Mouse (Mus musculus): ENCODE results near the gene Rnf5.

Gene Rnf5

DNA sequence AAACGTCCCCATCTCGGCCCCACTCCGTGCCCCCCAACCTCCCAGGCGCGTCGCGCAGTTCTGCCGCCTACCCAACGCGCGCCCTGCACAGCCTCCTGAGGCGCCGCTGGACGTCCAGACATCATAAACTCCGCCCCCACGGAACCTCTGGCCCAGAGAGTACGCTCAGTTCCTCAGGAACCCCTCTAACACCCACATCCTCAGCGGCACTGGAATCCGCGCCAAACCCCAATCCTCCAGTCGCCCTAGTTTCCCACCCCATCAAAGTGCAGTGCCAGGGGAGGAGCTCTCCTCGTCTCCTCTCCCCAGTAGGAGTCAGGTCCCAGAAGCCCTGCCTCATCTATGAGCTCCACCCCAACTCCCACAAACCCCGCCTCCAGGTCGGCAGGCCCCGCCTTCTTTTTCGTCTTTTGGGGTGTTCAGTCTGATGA is 28.8 kb upstream of the Rnf5 start:
- peak; percentile 72 for DNase-seq (ENCODE audit: low read depth)

DNA sequence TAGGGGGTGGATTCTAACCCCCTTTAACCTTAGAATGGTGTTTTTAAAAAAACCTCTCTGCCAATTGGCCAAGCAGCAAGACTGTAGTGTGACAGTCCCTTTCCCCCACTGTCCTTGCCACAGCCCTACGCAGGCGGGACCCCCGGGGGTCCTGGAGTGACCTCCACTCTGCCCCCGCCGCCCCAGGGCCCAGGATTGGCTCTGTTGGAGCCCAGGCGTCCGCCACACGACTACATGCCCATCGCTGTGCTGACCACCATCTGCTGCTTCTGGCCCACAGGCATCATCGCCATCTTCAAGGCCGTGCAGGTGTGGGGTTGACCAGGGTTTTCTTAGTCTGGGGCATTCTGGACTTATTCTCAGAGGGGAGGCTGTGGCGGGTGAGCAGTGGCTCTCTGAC is 28.2 kb upstream of the Rnf5 start:
- DNase-seq (ENCODE audit: low read depth): no peak

DNA sequence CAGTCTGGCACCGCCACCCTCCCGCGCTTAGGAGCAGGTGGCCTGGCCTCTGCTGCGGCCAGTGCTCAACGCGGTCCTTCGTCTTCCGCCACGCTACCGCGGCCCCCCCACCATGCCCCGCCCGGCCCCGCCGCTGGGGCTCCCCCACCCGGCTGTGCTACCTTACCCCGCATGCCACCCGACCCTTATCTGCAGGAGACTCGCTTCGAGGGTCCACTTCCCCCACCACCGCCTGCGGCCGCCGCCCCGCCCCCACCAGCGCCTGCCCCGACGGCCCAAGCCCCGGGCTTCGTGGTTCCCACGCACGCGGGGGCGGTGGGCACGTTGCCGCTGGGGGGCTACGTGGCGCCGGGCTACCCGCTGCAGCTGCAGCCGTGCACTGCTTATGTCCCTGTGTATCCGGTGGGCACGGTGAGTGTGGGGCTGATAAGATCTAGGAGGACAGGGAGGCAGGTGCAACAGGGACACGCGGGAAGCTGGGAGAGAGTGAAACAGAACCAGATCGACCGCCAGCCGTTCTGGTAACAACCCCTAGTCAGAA is 27.3 kb upstream of the Rnf5 start:
- DNase-seq (ENCODE audit: low read depth): no peak

DNA sequence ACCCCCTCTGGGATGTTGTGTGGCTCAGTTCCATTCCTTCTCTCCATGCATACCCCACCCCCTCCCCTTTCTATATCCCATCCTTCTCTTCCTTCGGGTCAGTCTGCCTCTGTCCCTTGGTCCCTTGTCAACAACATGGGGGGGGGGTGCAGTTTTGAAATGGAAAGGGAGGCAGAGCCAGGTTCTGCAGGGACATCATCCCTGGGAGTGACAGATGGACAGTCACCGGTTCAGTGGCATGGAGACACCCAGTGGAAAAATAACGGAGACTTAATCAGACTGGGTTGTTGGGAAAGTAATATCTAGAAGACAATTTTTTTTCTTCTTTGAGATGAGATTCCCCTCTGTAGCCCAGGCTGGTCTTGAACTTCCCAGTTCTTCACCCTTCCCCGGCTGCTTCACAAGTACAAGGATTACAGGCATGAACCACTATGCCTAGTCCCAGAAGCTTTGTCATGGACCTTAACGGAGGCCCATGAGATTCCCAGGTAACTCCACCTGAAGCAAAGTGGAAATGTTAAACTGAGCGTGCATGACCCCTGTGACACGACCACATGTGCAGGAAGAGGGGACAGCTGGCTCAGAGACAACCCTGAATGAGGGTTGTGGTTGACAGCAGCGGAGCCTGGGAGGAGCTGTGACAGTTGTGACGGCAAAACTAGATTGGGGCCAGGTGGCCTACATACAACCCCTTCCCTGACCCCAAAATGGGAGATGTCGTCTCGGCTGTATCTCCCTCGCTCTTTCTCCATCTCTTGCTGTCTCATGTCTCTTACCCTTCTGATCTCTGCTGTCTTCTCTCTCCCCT is 26.5 kb upstream of the Rnf5 start:
- DNase-seq (ENCODE audit: low read depth): no peak

DNA sequence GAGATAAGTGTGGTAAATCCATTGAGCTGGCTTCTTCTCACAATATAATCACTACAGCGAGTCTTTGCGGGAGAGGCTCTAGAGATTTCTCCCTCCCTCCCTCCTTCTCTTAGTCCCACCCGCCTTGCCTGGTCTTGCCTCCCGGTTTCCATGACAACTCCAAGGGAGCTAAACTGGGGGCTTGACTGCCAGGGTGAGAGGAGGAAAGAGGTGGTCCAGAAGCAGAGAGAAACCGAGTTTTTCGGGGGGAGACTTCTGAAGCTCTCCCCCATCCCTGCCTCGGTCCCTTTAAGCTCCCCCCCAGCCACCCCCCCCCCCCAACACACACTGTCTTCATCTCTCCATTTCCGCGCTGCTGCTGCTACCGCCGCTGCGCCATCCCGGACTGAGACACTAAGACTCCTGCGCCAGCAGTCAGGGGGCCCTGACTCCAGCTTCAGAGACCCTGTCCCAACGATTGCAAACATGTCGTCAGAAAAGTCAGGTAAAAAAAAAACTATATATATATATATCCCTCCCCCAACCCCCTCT is 25.8 kb upstream of the Rnf5 start, which contains the start of gene Prrt1:
TSS of gene Prrt1 (plus strand) at position 313 of the 531 bp plus-strand sequence.
- peak; percentile 38 for DNase-seq (ENCODE audit: low read depth)

DNA sequence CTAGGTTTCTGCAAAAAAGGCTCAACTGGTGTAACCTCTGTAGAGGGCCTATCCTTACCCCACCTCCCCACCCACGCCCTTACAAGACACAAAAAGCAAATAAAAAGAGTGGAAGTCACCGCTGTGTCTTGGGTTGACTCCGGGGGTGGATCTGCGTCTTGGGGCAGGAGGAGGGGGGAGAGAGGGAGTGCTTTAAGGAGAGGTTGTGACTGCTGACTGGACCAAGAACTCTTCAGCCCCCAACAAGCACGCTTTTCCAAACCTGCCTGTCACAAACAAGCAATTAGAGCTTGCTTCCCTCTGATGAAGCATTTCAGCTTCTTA is 25.1 kb upstream of the Rnf5 start:
- DNase-seq (ENCODE audit: low read depth): no peak

DNA sequence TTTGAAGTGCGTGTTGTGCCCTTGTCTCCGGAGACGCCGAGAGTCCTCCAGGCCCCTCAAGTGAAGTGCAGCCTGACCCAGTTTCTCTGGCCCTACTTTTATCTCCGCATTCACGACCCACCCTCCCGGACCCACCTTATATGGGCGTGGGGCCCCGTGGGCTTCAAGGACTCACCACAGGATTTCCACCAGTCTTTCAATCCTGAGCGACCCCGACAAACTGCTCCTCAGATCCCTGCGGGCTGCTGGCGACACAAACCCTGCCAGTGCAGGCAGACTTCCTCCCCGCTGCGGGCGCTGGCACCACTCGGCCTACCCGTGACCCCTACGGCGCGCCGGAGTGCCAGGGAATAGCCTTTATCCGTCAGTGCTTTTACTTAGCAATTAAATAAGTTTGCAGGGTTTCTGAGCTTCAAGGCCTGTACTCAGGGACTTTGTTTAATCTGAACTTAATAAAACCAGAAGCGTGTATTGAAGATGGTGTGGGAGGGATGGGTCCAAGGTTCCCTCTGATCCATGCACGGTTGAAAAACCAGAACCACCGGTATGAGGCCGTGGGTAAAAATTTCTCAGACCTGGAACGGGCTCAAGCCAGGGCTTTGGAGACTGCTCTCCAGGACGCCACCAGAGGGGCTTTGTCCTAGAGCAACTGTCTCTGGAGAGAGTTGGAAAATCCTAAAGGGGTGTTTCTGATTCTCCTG is 24.6 kb upstream of the Rnf5 start, which contains the start of gene Ppt2:
TSS of gene Ppt2 (minus strand) at position 568 of the 701 bp plus-strand sequence.
- DNase-seq (ENCODE audit: low read depth): peak; percentile 48

DNA sequence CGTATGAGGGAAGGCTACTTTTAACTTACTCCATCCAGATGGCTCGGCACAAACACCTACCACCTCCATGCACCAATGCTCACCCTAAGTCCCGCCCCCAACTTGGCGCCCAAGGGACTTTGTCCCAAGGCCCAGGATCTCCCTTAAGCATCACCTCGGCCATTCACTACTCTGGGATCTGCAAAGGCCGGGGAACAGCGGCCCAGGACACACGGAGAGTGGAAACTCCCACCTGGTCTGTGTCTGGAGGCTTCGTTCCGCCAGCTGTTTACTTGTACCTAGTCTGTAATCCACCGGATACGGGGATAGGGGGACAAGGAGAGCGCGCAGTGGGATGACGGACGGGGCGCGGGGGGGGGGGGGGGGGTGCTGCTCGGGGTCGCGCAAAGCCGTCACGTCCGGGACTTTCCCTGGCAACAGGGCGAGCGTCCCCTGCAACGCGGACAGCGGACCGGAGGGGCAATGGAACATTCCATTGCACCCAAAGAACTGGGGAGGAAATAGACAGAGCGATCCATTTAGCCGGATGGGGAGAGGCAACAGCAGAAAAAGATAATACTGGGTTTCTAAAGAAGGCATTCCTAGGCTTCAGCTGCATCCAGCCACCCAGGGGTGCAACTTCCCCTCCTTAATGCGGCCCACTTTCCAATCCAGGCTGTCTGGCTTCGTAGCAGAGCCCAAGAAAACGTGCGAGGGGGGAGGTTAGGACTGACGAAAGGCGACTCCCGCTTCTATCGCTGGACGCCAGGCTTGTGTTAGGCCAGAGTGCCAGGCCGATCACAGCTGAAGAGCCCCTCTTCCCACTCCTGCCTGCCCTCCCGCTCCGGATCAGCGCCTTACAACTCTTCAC is 23.8 kb upstream of the Rnf5 start:
- peak; percentile 96 for DNase-seq (ENCODE audit: low read depth)

DNA sequence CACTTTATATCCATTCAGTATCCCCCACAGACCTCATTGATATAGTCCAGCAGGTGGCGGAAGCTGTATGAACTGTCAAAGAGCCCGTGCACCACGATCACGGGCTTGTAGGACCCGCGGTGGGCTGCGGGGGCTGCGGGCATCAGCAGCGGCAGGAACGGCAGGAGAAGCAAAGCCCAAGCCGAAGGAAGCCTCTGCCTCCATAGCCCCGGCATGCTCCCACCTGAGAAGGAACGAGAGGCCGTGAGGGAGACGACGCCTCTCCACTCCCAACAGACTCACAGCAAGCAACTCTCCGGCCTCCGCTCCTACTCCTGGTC is 23.2 kb upstream of the Rnf5 start:
- peak; percentile 80 for DNase-seq (ENCODE audit: low read depth)

DNA sequence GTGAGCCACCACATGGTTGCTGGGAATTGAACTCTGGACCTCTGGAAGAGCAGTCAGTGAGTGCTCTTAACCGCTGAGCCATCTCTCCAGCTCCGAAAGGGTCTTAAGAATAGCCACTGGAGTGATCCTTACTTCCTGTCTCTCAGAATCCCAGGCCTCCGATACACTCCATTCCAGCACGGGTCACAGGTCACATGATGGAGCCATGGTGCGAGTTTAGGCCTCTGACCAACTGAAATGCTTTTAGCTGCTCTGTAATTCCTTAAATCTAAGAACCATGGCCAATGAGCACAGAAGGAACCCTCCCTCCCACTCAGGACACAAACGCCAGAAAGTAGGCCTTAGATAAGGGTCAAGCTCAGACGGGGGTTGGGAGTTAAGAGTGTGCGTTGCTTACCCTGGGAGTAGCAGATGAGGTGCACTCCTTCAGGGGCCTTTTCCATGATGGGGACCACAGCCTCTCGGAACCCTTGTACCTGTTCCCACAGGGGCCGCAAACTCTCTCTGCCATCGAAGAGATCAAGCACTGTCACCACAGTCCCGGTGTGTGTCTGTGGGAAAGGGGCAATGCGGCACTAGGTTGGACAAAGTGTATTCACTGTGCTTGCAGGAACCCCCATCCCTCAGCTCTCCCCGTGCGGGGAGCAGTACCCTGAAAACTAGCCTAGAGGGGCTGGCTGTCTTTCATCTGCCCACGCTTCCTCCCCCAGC is 22.7 kb upstream of the Rnf5 start:
- no peak for DNase-seq (ENCODE audit: low read depth)

DNA sequence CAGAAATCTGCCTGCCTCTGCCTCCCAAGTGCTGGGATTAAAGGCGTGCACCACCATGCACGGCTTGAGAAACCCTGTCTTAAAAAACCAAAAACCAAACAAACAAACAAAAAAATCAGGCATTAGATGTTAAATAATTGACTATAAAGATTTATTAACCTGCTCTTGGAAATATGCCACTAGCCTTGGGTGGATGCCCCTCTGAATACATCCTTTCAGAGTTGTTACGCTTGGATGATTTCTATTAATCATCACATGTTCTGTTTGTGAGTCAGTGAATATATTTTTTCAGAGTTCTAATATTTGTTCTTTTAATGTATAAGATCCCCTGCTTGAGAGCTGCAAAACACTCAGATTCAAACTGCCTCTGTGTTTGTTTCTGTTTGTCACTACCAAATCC is 21.5 kb upstream of the Rnf5 start:
- DNase-seq (ENCODE audit: low read depth): peak; percentile 34

DNA sequence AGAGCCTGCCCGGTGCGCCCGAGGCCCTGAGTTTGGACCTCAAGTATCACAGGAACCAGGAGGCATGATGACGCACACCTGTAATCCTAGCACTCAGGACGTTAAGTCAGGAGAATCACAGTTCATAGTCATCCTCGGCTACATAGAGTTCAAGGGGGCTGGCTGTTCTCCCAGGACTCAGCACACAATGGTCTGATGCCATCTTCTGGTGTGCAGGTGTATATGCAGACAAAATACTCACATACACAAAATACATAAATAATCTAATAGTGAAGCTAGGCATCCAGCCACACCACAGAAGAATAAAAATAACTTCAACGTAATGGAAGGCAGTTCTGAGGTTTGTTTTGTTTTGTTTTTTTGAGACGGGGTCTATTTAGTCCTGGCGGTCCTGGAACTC is 19.7 kb upstream of the Rnf5 start:
- DNase-seq (ENCODE audit: low read depth): no peak

DNA sequence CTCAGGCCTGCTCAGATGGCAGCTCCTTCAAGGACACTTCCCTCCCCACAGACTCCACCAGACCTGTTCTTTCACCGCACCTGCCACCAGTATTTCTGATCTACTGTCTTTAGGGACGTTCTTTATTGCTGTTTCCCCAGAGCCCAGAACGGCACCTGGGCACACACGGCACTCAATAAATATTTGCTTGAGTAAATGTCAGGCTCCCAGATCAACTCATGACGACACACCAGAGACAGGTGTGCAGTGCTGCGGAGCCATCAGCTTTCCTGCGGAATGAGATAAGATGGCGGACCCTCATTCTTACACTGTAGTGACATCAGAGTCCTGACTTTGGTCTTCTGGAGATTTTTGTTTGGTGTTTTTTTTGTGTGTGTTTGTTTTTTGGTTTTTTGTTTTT is 17.5 kb upstream of the Rnf5 start:
- DNase-seq (ENCODE audit: low read depth): no peak

DNA sequence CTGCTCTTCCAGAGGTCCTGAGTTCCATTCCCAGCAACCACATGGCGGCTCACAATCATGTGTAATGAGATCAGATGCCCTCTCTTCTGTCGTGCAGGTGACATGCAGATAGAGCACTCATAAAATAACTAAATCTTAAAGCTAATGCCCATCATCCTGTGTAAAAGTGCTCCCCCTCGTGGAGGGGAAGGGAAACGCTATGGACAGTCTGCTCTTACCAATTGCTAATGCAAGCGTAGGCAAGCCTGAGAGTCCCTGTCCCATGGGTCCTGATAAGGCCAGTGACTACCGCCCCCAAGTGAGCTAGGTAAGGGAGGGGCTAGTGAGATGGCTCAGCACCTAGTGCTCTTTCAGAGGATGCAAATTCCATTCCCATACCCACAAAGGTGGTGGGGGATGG is 15.5 kb upstream of the Rnf5 start:
- peak; percentile 90 for DNase-seq (ENCODE audit: low read depth)

DNA sequence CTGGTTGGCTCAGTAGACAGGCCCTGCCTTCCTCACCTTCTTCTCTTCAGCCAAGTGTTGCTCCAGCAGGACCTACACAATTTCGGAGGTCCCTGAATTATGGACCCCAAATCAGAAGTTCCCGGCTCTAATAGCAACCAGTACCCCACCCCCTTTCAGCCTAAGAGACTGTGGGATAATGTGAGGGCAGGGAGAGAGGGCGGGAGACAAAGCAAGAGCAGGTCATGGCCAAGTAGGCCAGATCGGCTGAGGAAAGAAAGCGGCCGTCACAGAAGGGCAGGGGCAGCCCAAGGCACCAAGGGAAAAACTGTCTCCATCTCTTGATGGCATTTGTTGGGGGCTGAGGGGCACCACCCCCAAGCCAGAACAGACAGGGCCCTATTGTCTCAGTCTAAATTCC is 12.4 kb upstream of the Rnf5 start, which contains the start of gene Egfl8:
TSS of gene Egfl8 (minus strand) at position 101 of the 400 bp plus-strand sequence.
- DNase-seq (ENCODE audit: low read depth): no peak

DNA sequence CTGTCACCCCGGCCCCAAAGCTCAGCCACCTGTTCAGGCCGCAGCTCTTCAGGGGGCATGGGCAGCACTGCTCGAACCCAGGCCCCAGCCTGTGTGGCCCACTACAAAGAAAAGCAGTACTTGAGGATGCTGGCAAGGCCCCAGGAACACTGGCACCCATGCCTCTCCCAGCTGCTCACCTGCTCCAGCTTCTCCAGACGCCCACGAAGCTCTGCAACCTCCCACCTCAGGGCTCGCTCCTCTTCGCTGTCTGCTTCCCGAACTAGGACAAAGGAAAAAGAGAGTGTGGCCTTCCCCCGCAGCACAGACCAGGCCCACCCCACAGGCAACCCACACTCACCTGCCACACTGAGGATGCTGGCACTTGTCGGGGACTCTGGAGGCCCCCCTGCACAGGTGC is 10.3 kb upstream of the Rnf5 start:
- no peak for DNase-seq (ENCODE audit: low read depth)

DNA sequence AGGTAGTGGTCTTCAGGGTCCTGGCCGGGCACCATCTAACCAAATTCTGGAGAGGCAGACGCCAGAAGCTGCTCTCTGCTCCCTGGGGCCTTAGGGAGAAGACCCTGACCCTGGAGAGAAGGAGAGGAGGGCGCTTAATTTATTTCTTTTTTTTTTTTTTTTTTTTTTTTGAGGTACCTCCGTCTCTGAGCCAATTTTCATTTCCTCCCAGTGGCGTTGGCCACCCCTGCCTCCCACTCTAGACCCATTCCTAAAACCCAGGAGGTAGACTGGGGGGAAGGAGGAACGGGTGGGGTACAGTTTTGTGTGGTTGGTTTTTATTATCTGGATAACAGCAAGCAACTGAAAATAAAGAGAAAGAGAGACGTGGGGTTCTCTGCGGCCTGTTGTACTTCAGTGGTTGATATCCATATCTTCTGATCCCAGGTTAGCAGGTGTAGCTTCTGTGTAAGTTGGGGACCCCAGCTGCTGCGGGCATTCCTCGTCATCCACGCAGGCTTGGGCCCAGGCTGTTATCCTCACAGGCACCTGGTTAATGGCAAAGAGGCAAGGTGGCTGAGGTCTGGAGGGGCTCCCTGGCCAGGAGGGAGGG is 9.7 kb upstream of the Rnf5 start:
- DNase-seq (ENCODE audit: low read depth): no peak

DNA sequence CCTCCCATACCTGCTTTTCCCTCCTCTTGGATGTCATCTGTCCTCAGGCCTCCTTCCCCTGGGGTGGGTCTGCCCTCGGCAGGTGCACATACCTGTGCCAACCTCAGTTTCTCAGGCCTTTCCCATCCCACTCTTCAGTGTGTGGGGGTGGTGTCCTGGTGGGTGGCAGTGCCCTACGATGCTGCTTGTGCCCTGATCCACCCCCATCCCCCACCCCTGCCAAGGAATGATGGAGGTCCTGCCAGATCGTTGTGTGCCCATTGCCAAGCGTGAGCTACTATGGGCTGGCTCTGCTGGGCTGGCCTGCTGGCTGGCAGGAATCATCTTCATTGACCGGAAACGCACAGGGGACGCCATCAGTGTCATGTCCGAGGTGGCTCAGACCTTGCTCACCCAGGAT is 7.6 kb upstream of the Rnf5 start:
- no peak for DNase-seq (ENCODE audit: low read depth)

DNA sequence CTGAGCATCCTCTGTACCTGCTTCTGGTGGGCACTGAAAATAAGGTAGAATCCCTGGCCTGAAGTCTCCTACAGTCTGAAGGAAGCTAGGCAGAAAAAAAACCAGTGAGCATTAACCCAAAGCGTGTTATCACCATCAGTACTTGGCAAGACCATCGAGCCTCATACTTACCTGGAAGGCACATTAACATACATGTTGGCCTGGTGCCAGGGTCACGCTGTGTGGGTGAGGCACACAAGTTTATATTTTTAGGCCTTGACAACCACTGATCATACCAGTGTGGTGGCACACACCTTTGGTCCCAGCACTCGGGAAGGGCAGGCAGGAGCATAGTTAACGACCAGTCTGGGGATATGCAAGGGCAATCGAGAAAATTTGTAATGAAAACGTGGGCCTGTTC is 4.5 kb upstream of the Rnf5 start:
- no peak for DNase-seq (ENCODE audit: low read depth)

DNA sequence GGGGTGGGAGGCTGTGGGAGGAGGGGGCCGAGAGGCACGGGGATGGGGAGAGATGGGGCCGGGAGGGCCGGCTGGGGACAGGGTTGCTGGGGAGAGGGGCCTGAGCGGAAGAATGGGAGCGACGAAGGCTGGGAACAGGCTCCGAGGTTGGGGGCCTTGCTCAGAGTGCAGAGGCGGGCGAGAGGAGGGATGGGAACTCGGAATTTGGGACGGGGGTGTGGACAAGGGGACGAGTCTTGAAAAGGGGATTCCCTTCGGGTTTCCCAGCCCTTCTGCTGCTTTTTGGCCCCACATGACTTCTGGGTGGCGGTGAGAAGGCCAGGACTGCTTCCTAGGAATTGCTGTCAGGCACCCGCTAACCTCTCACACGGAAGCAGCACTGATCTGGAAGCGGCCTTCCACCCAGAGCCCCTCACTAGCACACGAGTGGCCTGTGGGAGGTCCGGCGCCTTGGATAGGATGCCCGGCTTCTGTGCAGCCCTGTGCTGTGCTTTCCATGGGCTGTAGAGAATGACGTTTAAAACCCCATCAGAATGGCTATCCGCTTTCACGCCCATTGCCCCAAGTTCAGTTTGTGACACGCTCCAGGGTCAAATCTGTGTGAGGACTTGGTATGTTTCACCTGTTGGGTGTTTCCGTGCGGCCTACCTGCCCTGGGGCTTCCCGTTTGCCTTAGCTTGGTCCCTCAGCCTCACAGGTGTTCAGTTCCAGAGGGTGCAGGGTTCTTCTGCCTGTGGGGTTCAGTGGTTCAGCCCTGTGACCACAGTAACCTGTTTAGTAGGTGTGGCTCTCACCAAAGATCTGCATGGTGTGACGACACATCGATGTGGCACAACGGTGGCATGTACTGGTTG is 2.9 kb upstream of the Rnf5 start:
- DNase-seq (ENCODE audit: low read depth): peak; percentile 26
